Mouse (Mus musculus) lung, postnatal 25 days (tissue): ENCODE measurements around the gene Gm15093.
"Not testable (repeated sequence)": the region's sequence is repeated elsewhere in the genome, so short reads cannot be mapped to it uniquely, and the experiment has no call there.

ENCODE experiments used
- DNase-seq: peaks from one replicate; pipeline ENCODE4 v3.0.0; 2022; ENCODE audit warnings: low spot score

The Gm15093 gene

DNA sequence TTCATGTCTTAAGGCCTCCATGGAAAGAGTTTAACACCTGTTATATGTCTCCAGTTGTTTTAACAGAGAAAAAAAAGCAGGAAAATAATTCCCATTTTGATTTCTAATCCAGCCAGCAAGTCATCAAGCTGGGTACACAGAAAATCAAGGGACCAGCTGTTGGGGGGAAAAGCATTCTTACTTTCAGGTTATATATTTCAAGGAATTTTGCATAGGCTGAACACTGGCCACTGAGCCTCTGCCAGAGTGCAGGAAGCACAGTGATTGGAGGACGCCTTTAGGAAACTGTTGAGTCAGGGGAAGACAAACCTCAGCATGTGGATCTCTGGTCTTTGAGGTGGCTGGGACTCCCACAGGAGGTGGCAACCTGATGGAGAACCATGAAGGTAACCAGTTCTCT is at the start of gene Gm15093:
Gene Gm15093 (plus strand): TSS at position 301 of the 400 bp plus-strand sequence.
- DNase-seq, result not testable (repeated sequence)
